Mouse (Mus musculus) forebrain, embryonic 10.5 days (tissue): ENCODE measurements around the gene Mecr. TPM values are rescaled to one million over a fixed set of nuclear protein-coding genes. Genes with fewer than 3 reads are reported as not detected.

ENCODE experiments used
- DNase-seq: peaks from one replicate; pipeline ENCODE4 v3.0.0-alpha.2; 2017; ENCODE audit warnings: low spot score; ENCODE audit errors: extremely low spot score
- H3K27ac ChIP-seq: fragments of 300-500 bp; sonication (generic); 2 replicates; pipeline ENCODE4 v1.5.1; 2016; ENCODE audit warnings: mild to moderate bottlenecking
- H3K27me3 ChIP-seq: fragments of 300-500 bp; sonication (generic); 2 replicates; pipeline ENCODE4 v1.6.1; 2016; ENCODE audit warnings: mild to moderate bottlenecking; ENCODE audit not compliant: poor library complexity, severe bottlenecking
- H3K36me3 ChIP-seq: fragments of 300-500 bp; sonication (generic); replicated peaks from 2 replicates; pipeline ENCODE4 v1.6.1; 2016; ENCODE audit warnings: mild to moderate bottlenecking, moderate library complexity
- H3K4me1 ChIP-seq: fragments of 300-500 bp; sonication (generic); 2 replicates; pipeline ENCODE4 v1.6.1; 2016
- H3K4me3 ChIP-seq: fragments of 300-500 bp; sonication (generic); 2 replicates; pipeline ENCODE4 v1.5.1; 2016; ENCODE audit warnings: mild to moderate bottlenecking, moderate library complexity
- H3K9me3 ChIP-seq: fragments of 300-500 bp; sonication (generic); 2 replicates; pipeline ENCODE4 v1.6.1; 2016; ENCODE audit warnings: mild to moderate bottlenecking, moderate library complexity
- WGBS: fragments of 180-500 bp; shearing (Covaris S2); methylation state at CpG from one replicate; pipeline ENCODE4 v1.1.7; 2016; 5-methylcytosine and 5-hydroxymethylcytosine counted together
- polyA plus RNA-seq: library from polyadenylated mRNA; unstranded; fragments of >200 nt; fragmentation: Nextera tagmentation; extraction: Ambion mirVana; gene quantifications from 2 replicates; pipeline ENCODE4 v1.2.1, GENCODE M21; 2016

The Mecr gene
- polyA plus RNA-seq, 1 experiment from 2014 or later: 60.2 TPM

GRCm38 (mm10) chr4:131876836-131877235 lies 33.6 kb downstream of the Mecr start:
- DNase-seq: no peak

GRCm38 (mm10) chr4:131879692-131880091 lies 36.4 kb downstream of the Mecr start:
- DNase-seq: no peak
- no peak overlapping the region for H3K27ac ChIP-seq
- 95% methylated on average over 1 of the region's 1 CpGs for WGBS
- H3K4me3 ChIP-seq: no peak overlapping the region
- H3K36me3 ChIP-seq: peaks cover 13% of the 10 kb centered on the region
- no peaks in the 10 kb centered on the region for H3K27me3 ChIP-seq
- no peaks in the 10 kb centered on the region for H3K9me3 ChIP-seq
- H3K4me1 ChIP-seq: peaks cover 69% of the 10 kb centered on the region

More at GRCm38 (mm10) chr4:131876836-131877235, 33.6 kb downstream of the Mecr start:
- Histone ChIP-seq H3K9me3 (no peaks in the 10 kb centered on the region), H3K4me3 (peak overlapping the region; percentile 96; the same call in 1 of the 2 replicates), H3K36me3 (peaks cover 5% of the 10 kb centered on the region; the same call in 1 of the 2 replicates), H3K27me3 (no peaks in the 10 kb centered on the region), H3K4me1 (peaks cover 64% of the 10 kb centered on the region), H3K27ac (no peak overlapping the region)
- 80% methylated on average over 2 of the region's 2 CpGs for WGBS

- Histone ChIP-seq H3K27me3 (no peaks in the 10 kb centered on the region), H3K4me1 (peaks cover 53% of the 10 kb centered on the region), H3K4me3 (no peak overlapping the region), H3K27ac (no peak overlapping the region), H3K9me3 (no peaks in the 10 kb centered on the region), H3K36me3 (peaks cover 24% of the 10 kb centered on the region)
- WGBS: 95% methylated on average over 7 of the region's 7 CpGs
- DNase-seq: no peak
These were observed 38.0 kb downstream of the Mecr start for GRCm38 (mm10) chr4:131881306-131881705.

GRCm38 (mm10) chr4:131883571-131883970 lies 40.3 kb downstream of the Mecr start:
- peaks cover 31% of the 10 kb centered on the region for H3K4me1 ChIP-seq
- no peaks in the 10 kb centered on the region for H3K9me3 ChIP-seq
- peaks cover 45% of the 10 kb centered on the region for H3K36me3 ChIP-seq
- no peaks in the 10 kb centered on the region for H3K27me3 ChIP-seq
- no peak for DNase-seq
- 90% methylated on average over 6 of the region's 6 CpGs for WGBS
- H3K4me3 ChIP-seq: no peak overlapping the region
- H3K27ac ChIP-seq: no peak overlapping the region

GRCm38 (mm10) chr4:131885376-131885775 lies 42.1 kb downstream of the Mecr start:
- Histone ChIP-seq H3K27me3 (no peaks in the 10 kb centered on the region), H3K27ac (no peak overlapping the region), H3K9me3 (no peaks in the 10 kb centered on the region), H3K4me3 (no peak overlapping the region), H3K36me3 (peaks cover 60% of the 10 kb centered on the region), H3K4me1 (peaks cover 24% of the 10 kb centered on the region)
- WGBS: 90% methylated on average over 6 of the region's 6 CpGs
- DNase-seq: no peak

GRCm38 (mm10) chr4:131888564-131888963 lies 45.3 kb downstream of the Mecr start:
- peaks cover 92% of the 10 kb centered on the region for H3K36me3 ChIP-seq
- DNase-seq: no peak
- H3K4me3 ChIP-seq: no peak overlapping the region
- no peaks in the 10 kb centered on the region for H3K27me3 ChIP-seq
- H3K27ac ChIP-seq: no peak overlapping the region
- H3K9me3 ChIP-seq: no peaks in the 10 kb centered on the region
- H3K4me1 ChIP-seq: peaks cover 3% of the 10 kb centered on the region
- 91% methylated on average over 1 of the region's 1 CpGs for WGBS

GRCm38 (mm10) chr4:131890692-131891091 lies 47.4 kb downstream of the Mecr start:
- Histone ChIP-seq H3K4me1 (no peaks in the 10 kb centered on the region), H3K27ac (no peak overlapping the region), H3K27me3 (no peaks in the 10 kb centered on the region), H3K4me3 (no peak overlapping the region), H3K9me3 (no peaks in the 10 kb centered on the region), H3K36me3 (peaks cover 92% of the 10 kb centered on the region)
- 89% methylated on average over 3 of the region's 3 CpGs for WGBS
- no peak for DNase-seq

GRCm38 (mm10) chr4:131897109-131897508 lies 53.8 kb downstream of the Mecr start:
- Histone ChIP-seq H3K27me3 (no peaks in the 10 kb centered on the region), H3K36me3 (peaks cover 87% of the 10 kb centered on the region)
- DNase-seq: no peak

GRCm38 (mm10) chr4:131897787-131898186 lies 54.5 kb downstream of the Mecr start:
- no peaks in the 10 kb centered on the region for H3K27me3 ChIP-seq
- H3K27ac ChIP-seq: no peak overlapping the region
- DNase-seq: no peak
- peaks cover 87% of the 10 kb centered on the region for H3K36me3 ChIP-seq
- WGBS: 96% methylated on average over 8 of the region's 8 CpGs
- no peaks in the 10 kb centered on the region for H3K4me1 ChIP-seq
- no peak overlapping the region for H3K4me3 ChIP-seq
- H3K9me3 ChIP-seq: peaks cover 2% of the 10 kb centered on the region; the same call in 1 of the 2 replicates

More at GRCm38 (mm10) chr4:131897109-131897508, 53.8 kb downstream of the Mecr start:
- Histone ChIP-seq H3K4me1 (no peaks in the 10 kb centered on the region), H3K27ac (no peak overlapping the region), H3K9me3 (peaks cover 2% of the 10 kb centered on the region; the same call in 1 of the 2 replicates), H3K4me3 (no peak overlapping the region)
- 94% methylated on average over 5 of the region's 5 CpGs for WGBS

- Histone ChIP-seq H3K36me3 (peaks cover 85% of the 10 kb centered on the region), H3K27me3 (no peaks in the 10 kb centered on the region), H3K9me3 (peaks cover 2% of the 10 kb centered on the region; the same call in 1 of the 2 replicates), H3K27ac (no peak overlapping the region), H3K4me3 (no peak overlapping the region), H3K4me1 (no peaks in the 10 kb centered on the region)
- WGBS: 94% methylated on average over 12 of the region's 12 CpGs
- DNase-seq: no peak
These were observed 55.4 kb downstream of the Mecr start for GRCm38 (mm10) chr4:131898503-131899179.

- Histone ChIP-seq H3K9me3 (peaks cover 2% of the 10 kb centered on the region; the same call in 1 of the 2 replicates), H3K27me3 (no peaks in the 10 kb centered on the region), H3K4me3 (no peak overlapping the region), H3K36me3 (peaks cover 85% of the 10 kb centered on the region), H3K4me1 (no peaks in the 10 kb centered on the region), H3K27ac (no peak overlapping the region)
- 95% methylated on average over 6 of the region's 6 CpGs for WGBS
- no peak for DNase-seq
These were observed 55.9 kb downstream of the Mecr start for GRCm38 (mm10) chr4:131899180-131899554.

GRCm38 (mm10) chr4:131901090-131901489 lies 57.8 kb downstream of the Mecr start:
- Histone ChIP-seq H3K9me3 (peaks cover 2% of the 10 kb centered on the region; the same call in 1 of the 2 replicates), H3K4me1 (no peaks in the 10 kb centered on the region), H3K4me3 (no peak overlapping the region), H3K27me3 (no peaks in the 10 kb centered on the region), H3K27ac (no peak overlapping the region), H3K36me3 (peaks cover 93% of the 10 kb centered on the region)
- WGBS: 96% methylated on average over 15 of the region's 15 CpGs
- DNase-seq: no peak

- DNase-seq: peak; percentile 48
- H3K36me3 ChIP-seq: peaks cover 69% of the 10 kb centered on the region
- no peak overlapping the region for H3K4me3 ChIP-seq
- no peaks in the 10 kb centered on the region; the same call in 1 of the 2 replicates for H3K9me3 ChIP-seq
- WGBS: 55% methylated on average over 8 of the region's 8 CpGs
- H3K4me1 ChIP-seq: peaks cover 2% of the 10 kb centered on the region
- H3K27ac ChIP-seq: no peak overlapping the region
- no peaks in the 10 kb centered on the region for H3K27me3 ChIP-seq
These were observed 61.2 kb downstream of the Mecr start for GRCm38 (mm10) chr4:131904478-131904877.
